Mouse (Mus musculus) brain, embryonic 14.5 days (tissue): ENCODE results near the gene Gpr89. TPM values are rescaled to one million over a fixed set of nuclear protein-coding genes. Genes with fewer than 3 reads are reported as not detected.

Experiments
- DNase-seq: peaks from one replicate; pipeline ENCODE4 v3.0.0-alpha.2; 2011; ENCODE audit warnings: low read depth
- CTCF ChIP-seq: fragments of 200-500 bp; IDR thresholded peaks from 2 replicates; pipeline ENCODE4 v1.5.1; 2012; ENCODE audit warnings: inconsistent platforms, mild to moderate bottlenecking, moderate library complexity, borderline replicate concordance; ENCODE audit not compliant: insufficient read depth, insufficient read length; ENCODE audit errors: extremely low read depth
- POLR2A ChIP-seq: fragments of 200-500 bp; IDR thresholded peaks from 2 replicates; pipeline ENCODE4 v1.6.1; 2012; ENCODE audit warnings: mild to moderate bottlenecking, inconsistent platforms, borderline replicate concordance; ENCODE audit not compliant: poor library complexity, insufficient read depth, insufficient read length, severe bottlenecking; ENCODE audit errors: extremely low read depth
- polyA plus RNA-seq: library from polyadenylated mRNA; depleted of rRNA; stranded (reverse); fragments of >200 nt; gene quantifications from 2 replicates; pipeline ENCODE4 v1.2.3, GENCODE M21; 2012; rRNA removed

The Gpr89 gene
- 14.5 and 15.6 TPM in 2 replicates for polyA plus RNA-seq

DNA sequence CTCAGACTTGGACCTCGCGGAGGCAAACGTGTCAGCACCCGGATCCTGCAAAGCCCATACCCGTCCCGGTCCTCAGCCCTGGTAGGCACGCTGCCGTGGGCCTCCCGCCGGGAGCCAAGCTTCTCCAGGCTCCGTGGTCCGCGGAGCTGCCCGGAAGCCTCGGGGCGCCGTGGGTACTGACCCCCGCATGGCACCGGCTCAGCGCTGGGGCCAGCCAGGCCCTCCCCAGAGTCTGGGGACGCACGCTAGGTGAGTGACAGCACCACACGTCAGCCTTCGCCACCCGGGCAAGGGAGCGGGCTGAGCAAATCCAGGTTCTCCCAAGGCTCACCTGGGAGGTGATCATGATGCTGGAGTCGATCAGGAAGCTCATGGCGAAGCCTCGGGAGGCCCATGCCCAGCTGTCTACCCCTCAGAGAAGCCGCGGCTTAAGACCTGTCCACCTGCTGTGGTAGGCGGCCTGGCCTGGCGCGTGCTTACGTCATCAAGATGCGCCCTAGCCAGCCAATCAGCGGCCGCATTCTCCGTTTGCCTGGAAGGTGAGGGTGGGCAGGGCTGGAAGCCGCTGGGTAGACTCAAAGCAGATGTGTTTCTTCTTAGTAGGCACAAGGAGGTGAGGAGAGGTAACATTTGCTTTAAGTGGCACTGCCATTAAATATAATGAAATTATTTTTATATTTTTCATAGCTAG is at the start of gene Gpr89:
Gene Gpr89, minus strand, starts transcription at position 496 of the 691 bp plus-strand sequence.
- TF ChIP-seq POLR2A (peak; percentile 60; the same call in 1 of the 2 replicates), CTCF (no peak)
- DNase-seq = peak; percentile 97

DNA sequence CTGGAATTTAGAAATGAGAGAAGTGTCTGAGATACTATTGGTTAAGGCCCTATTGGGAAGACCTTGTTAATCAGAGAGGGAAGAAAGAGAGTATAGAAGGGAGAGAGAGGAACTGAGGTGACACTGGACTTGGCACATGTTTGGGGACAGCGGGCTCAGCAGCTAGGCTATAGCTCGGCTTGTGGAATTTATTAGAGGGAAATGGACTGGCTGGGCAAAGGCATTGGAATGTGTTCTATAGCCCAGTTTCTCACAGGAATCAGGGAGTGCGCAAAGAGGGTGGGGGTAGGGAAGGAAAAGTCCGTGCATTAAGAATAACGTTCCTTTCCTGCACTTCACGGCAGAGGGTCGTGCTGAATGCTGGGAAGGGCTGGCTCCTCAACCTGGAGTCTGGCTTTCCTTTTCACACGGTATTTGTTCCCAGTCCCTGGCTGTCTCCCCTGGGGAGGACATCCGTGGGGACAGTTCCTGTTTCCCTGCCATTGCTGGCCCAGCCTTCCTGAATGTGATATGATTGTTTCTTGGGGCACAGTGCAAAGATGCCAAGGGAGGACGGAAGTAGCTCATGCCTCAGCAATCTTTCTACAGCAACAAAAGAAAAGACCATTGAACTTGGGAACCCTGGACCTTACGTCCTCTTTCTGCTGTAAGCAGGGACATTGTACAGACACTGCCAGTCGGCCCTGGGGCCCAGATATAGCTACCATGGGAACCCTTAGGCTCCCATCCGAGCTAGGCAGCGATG is 48.5 kb upstream of the Gpr89 start:
- DNase-seq = peak; percentile 5
- TF ChIP-seq POLR2A (no peak), CTCF (no peak)

DNA sequence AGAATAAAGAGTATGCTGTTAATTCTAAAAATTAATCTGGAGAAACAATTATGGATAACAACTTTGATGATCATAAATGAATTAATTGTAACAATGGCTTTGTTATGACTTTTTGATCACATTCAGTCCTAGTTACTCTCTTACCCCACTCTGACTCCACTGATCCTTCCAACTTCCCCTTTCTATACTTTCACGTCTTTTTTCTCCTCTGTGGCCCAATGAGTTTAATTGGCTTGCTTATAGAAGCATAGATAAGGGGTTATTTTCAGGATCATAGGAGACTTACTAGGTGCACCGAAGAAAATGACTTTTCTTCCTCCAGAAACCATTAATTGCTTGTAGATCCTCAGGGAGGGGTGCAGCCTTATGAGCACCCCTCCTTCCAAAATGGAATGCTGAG is 37.6 kb upstream of the Gpr89 start:
- no peak for DNase-seq
- no peak for TF ChIP-seq CTCF
- TF ChIP-seq POLR2A = no peak

DNA sequence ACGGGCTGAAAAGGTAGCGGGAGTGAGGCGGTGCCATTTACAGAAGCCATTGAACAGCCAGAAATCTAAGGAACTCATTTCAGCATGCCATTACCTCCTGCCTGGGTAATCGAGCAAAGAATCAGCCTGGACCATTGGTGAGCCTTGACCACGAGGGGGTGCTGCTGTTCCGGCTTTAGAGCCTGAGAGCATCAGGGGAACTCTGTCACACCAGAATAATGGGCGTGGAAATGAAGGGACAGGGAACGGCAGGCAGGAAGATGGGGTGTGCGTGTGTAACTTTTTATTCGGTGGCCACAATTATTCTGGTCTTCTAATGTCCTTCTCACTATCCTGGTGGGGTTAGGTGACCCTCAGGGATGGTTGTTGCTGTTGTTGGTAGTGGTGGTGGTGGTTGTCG is 33.6 kb upstream of the Gpr89 start:
- no peak for TF ChIP-seq POLR2A
- peak; percentile 97 for TF ChIP-seq CTCF
- peak; percentile 93 for DNase-seq

DNA sequence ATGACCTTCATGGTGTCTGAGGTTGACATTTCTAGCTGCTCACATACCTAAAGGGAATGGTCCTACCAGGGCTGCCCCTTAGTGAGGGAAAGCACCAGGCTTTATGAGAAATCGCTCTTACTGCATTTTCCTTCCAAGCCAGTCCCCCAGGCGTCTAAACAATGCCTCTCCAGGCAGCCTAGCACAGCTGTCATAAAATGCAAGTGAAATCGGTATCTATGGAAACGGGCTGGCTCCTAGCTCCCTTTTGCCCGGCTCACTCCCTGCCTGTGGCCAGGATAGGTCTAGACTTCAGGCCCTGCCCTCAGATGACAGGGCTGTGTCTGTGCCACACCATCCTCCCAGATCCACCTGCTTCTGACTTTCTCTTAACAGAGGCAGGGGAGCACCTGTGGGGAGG is 32.5 kb upstream of the Gpr89 start:
- peak; percentile 80 for DNase-seq
- TF ChIP-seq CTCF (no peak), POLR2A (no peak)

DNA sequence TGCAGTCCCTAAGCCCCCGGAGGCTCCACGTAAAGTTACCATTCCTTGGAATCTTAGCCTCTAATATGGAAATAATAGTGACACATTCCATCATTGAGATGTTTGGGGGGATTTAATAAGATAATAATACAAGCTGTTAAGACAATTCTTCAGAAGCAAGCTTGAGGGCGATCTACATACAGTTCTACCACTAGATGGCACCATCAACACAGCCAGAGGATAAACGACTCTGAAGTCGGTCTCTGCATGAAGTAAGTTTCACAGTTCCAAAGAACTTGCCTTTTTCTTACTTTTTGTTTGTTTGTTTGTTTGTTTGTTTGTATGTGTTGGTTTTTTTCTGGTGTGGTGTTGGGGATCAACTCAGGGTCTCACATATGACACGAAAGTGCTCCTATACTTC is 31.1 kb upstream of the Gpr89 start:
- DNase-seq = peak; percentile 94
- TF ChIP-seq CTCF (peak; percentile 85), POLR2A (no peak)

DNA sequence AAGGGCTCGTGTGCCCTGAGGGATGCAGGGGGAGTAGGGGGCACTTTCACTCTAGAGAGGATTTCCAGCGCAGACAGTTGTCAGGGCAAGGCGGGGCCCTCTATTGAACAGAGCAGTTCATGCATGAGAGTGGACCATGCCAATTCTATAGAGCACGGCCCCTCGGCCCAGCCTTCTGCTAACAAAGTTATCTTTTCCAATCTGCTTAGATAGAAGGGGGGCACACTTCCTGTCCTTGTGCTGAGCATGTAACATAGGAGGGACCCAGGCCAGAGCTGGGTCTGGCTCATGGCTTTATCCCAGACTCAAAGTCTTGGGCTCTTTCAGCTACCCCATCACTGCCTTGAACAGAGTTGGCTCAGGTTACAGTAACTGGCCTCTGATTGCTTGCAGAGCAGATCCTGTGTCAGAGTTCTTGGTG is 26.1 kb upstream of the Gpr89 start:
- peak; percentile 46 for DNase-seq
- TF ChIP-seq CTCF = no peak
- no peak for TF ChIP-seq POLR2A

DNA sequence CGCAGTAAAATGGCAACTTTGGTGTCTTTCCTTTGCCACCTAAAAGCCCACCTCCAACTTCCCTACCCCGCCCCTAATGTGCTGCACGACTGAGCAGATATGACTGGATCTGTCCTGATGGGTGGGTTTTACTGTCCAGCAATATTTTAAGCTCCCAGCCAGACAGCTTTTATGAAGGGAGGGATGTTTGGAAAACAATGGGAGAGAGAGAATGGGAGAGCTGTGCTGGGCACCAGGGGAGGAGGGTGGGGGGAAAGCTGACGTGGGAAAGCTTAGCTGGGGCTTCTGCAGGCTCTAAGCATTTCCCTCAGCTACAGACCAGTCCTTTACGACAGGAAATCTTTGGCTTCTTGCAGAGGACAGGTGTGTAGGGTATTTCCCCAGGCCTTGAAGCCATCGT is 20.8 kb upstream of the Gpr89 start, which contains the start of gene Gja8:
Gene Gja8, minus strand, starts transcription at position 101 of the 400 bp plus-strand sequence.
- DNase-seq = no peak
- TF ChIP-seq POLR2A (no peak), CTCF (no peak)

DNA sequence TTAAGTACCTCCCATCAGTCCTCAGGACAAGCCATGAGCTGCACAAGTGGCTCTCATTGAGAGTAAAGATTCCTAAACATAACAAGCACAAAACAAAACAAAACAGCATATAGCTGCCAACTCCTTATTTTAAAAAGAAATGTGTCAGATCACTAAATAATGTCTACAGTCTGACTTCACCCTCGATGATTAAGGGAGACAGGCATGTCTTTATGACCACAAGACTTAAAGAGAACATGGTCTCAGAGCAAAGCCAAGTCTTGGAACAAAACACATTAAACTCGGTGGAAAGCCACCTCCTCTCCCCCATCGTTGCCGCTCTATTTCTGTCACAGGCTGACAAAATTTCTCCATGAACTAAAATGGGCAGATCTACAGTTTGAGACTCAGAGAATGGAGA is 19.5 kb upstream of the Gpr89 start:
- DNase-seq = no peak
- TF ChIP-seq CTCF (no peak), POLR2A (no peak)

DNA sequence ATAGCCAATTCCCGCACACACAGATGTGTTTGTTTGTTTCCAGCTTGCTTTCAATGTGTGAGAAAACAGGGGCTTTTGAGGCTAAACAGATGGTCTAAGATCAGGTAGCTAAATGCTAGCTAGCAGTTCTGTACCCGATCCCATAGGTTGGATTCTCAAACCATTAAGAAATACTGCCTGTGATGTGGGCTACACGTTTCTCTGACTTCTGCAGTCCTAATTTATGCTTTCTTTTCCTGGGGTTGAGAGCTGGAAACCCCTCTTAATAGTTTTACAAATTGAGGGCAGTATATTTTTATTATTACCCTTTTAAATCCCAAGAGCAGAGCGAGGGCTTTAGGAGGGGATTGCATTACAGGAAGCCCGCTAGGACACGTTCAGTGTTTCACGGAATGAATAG is 15.8 kb upstream of the Gpr89 start:
- TF ChIP-seq POLR2A = no peak
- TF ChIP-seq CTCF = no peak
- DNase-seq = no peak

DNA sequence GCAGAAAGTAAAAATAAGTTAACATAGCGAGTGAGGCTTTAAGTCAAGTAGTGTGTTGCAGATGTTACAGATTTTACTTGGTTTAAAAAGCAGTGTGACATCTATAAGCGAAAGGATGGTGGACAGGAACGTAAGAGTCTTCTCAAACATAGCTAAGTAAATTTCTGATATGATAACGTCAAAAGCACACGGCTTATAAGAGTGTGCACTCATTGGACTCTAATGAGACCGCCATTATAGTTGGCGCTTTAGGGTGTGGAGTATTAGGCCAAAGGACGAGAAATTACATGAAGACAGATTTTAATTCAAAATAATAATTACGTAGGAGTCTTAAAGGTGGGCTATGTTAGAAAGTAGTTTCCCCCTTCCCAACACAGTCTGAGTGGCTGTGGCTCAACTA is 446 bp upstream of the Gpr89 start:
- DNase-seq = no peak
- TF ChIP-seq CTCF (no peak), POLR2A (no peak)

DNA sequence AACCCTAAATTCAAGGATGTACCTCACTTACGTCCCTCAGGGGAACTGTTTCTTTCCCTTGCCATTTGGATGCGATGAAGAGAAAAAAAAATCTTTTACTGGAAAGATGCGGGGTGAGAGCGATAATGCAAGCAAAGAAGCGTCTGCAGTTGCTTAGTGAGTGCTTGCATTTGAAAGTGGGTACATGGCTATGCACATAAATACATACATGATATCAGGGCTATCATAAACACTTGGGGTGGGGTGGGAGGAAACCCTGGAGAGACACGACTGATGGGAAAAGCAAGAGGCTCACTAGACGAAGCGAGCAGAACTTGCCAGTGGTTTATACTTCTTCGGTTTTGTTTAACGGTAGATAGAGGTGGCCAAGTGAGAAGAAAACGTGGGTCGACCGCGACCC is 753 bp downstream of the Gpr89 start, which contains the start of gene Gja5:
Gene Gja5, plus strand, starts transcription at position 301 of the 400 bp plus-strand sequence.
- no peak for DNase-seq
- TF ChIP-seq POLR2A (no peak), CTCF (no peak)
